Mouse (Mus musculus) embryonic fibroblast, embryonic 13.5 days (primary cell): ENCODE data around the gene St3gal5.

Source experiments
- CTCF ChIP-seq: IDR thresholded peaks from 2 replicates; pipeline ENCODE4 v1.5.1; 2011; ENCODE audit warnings: mild to moderate bottlenecking, control low read depth, low read length, moderate library complexity, borderline replicate concordance; ENCODE audit not compliant: insufficient read depth
- POLR2A ChIP-seq: IDR thresholded peaks from 2 replicates; pipeline ENCODE4 v1.6.1; 2011; ENCODE audit warnings: low read depth, mild to moderate bottlenecking, control low read depth, low read length, moderate library complexity

DNA sequence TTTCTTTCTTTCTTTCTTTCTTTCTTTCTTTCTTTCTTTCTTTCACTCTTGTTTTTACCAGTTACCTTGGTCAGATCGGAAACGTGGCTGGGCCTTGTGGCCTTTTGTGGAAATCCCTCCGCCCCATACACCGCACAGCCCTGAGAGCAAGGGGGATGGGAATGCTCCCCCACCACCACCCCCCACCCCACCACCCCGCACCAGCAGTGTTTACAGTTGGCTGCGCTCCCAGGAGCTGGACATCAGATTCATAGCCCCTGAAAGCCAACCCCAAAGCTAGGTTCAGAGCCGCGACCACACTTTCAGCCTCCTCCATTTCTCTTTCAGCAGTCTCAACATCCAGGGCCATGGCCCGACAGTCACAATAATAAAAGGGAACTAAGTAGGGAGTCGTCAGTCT lies 31.4 kb upstream of the St3gal5 start:
- TF ChIP-seq CTCF (no peak), POLR2A (no peak)
